Mouse (Mus musculus): ENCODE measurements at regions not wholly inside any gene's neighbourhood (a gene's known extent, or its start where the extent isn't known, plus 50 kb on each side); places are given as distances from the start of the nearest gene placed in this dataset.
A peak's percentile ranks its signal among the peaks of the same experiment; 100 is the strongest.
"Not testable (repeated sequence)": the region's sequence is repeated elsewhere in the genome, so short reads cannot be mapped to it uniquely, and the experiment has no call there.

- DNase-seq (ENCODE audit: low read depth, low spot score): no peak
Observed at GRCm38 (mm10) chr8:126778131-126778530, 167.5 kb downstream of the Tomm20 start.

GRCm38 (mm10) chr8:126776605-126777469 is 168.8 kb downstream of the Tomm20 start:
- no peak for DNase-seq (ENCODE audit: low read depth, low spot score)

GRCm38 (mm10) chr8:126775334-126775733 is 170.3 kb downstream of the Tomm20 start:
- no peak for DNase-seq (ENCODE audit: low read depth, low spot score)

- no peak for DNase-seq (ENCODE audit: low read depth, low spot score)
Observed at GRCm38 (mm10) chr8:126774816-126775215, 170.8 kb downstream of the Tomm20 start.

- no peak for DNase-seq (ENCODE audit: low read depth, low spot score)
Observed at GRCm38 (mm10) chr8:126772748-126773147, 172.9 kb downstream of the Tomm20 start.

GRCm38 (mm10) chr8:126772194-126772593 is 173.4 kb downstream of the Tomm20 start:
- DNase-seq (ENCODE audit: low read depth, low spot score): no peak

- not testable (repeated sequence) for DNase-seq (ENCODE audit: low read depth, low spot score)
Observed at GRCm38 (mm10) chr8:126770374-126770773, 175.3 kb downstream of the Tomm20 start.

- DNase-seq (ENCODE audit: low read depth, low spot score): no peak
Observed at GRCm38 (mm10) chr8:126768142-126768541, 174.4 kb upstream of the Irf2bp2 start.

- DNase-seq (ENCODE audit: low read depth, low spot score): no peak
Observed at GRCm38 (mm10) chr8:126767341-126767740, 173.6 kb upstream of the Irf2bp2 start.

- DNase-seq (ENCODE audit: low read depth, low spot score): no peak
Observed at GRCm38 (mm10) chr8:126765693-126766238, 172.0 kb upstream of the Irf2bp2 start.

GRCm38 (mm10) chr8:126763600-126763999 is 169.8 kb upstream of the Irf2bp2 start:
- DNase-seq (ENCODE audit: low read depth, low spot score): no peak

- no peak for DNase-seq (ENCODE audit: low read depth, low spot score)
Observed at GRCm38 (mm10) chr8:126759711-126760110, 165.9 kb upstream of the Irf2bp2 start.

- DNase-seq (ENCODE audit: low read depth, low spot score): no peak
Observed at GRCm38 (mm10) chr8:126758951-126759350, 165.2 kb upstream of the Irf2bp2 start.

GRCm38 (mm10) chr8:126757951-126758757 is 164.4 kb upstream of the Irf2bp2 start:
- peak; percentile 71 for DNase-seq (ENCODE audit: low read depth, low spot score)

GRCm38 (mm10) chr8:126756300-126757097 is 162.7 kb upstream of the Irf2bp2 start:
- DNase-seq (ENCODE audit: low read depth, low spot score): no peak

GRCm38 (mm10) chr8:126755669-126756068 is 161.9 kb upstream of the Irf2bp2 start:
- DNase-seq (ENCODE audit: low read depth, low spot score): no peak

GRCm38 (mm10) chr8:126754361-126754809 is 160.6 kb upstream of the Irf2bp2 start:
- no peak for DNase-seq (ENCODE audit: low read depth, low spot score)

GRCm38 (mm10) chr8:126753059-126753855 is 159.5 kb upstream of the Irf2bp2 start:
- no peak for DNase-seq (ENCODE audit: low read depth, low spot score)

- no peak for DNase-seq (ENCODE audit: low read depth, low spot score)
Observed at GRCm38 (mm10) chr8:126751416-126752140, 157.8 kb upstream of the Irf2bp2 start.
